Mouse (Mus musculus) spleen, adult 2 months (tissue): ENCODE measurements around the gene Rps27l.

Source experiments
- CTCF ChIP-seq: fragments of 200-500 bp; IDR thresholded peaks from 2 replicates; pipeline ENCODE4 v1.5.1; 2011; ENCODE audit warnings: mild to moderate bottlenecking, inconsistent platforms; ENCODE audit not compliant: insufficient read depth, insufficient read length, insufficient replicate concordance; ENCODE audit errors: extremely low read depth
- POLR2A ChIP-seq: fragments of 200-500 bp; IDR thresholded peaks from 2 replicates; pipeline ENCODE4 v1.6.1; 2011; ENCODE audit warnings: low read depth, low read length, inconsistent platforms

GRCm38 (mm10) chr9:66974721-66975225 lies 28.9 kb downstream of the Rps27l start:
- TF ChIP-seq POLR2A (peak; percentile 16; the same call in 1 of the 2 replicates), CTCF (no peak)
